Mouse (Mus musculus): ENCODE measurements around the gene Mief2. TPM values are rescaled to one million over a fixed set of nuclear protein-coding genes. Genes with fewer than 3 reads are reported as not detected.
A peak's percentile ranks its signal among the peaks of the same experiment; 100 is the strongest.

Mief2 gene
- polyA plus RNA-seq, 1 experiment from 2014 or later = 8.0 TPM

DNA sequence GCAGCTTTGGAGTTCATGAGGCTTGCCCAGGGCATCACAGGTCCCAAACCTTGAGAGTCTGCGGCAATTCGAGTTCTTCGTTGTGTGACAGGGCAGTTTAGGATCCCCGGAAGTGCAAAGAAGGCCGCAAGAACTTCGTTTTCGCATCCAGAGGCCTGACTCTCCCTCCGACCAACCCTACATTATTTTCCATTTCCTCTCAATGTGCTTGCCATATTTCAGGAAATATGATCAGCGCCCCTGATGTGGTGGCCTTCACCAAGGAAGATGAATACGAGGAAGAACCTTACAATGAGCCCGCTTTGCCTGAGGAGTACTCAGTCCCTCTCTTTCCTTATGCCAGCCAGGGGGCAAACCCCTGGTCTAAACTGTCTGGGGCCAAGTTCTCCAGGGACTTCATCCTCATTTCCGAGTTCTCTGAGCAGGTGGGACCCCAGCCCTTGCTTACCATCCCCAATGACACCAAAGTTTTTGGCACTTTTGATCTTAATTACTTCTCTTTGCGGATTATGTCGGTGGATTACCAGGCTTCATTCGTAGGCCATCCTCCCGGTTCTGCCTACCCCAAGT, 49.7 kb downstream of the Mief2 start:
- H3K36me3 ChIP-seq (ENCODE audit: control insufficient read depth, insufficient read depth, low read length) = peaks cover 27% of the 10 kb centered on the region
- H3K4me1 ChIP-seq (replicated peaks; ENCODE audit: control insufficient read depth, insufficient read depth, low read length) = peaks cover 58% of the 10 kb centered on the region
- H3K4me3 ChIP-seq (ENCODE audit: low read depth, low read length) = peak overlapping the region; percentile 81
- peak overlapping the region; percentile 92; the same call in 1 of the 2 replicates for H3K27ac ChIP-seq (ENCODE audit: low read depth, low read length)
- H3K9ac ChIP-seq (ENCODE audit: low read depth, low read length) = peak overlapping the region; percentile 94
- no peaks in the 10 kb centered on the region for H3K27me3 ChIP-seq (replicated peaks; ENCODE audit: control insufficient read depth, insufficient read depth, low read length)
- 24% methylated on average over 16 of the region's 16 CpGs for WGBS
- ATAC-seq (replicated peaks; ENCODE audit: low FRiP score) (no peak), DNase-seq (ENCODE audit: low spot score) (no peak)
- H3K4me2 ChIP-seq = peak overlapping the region; percentile 96
- no peaks in the 10 kb centered on the region for H3K9me3 ChIP-seq (ENCODE audit: control insufficient read depth, low read length)

DNA sequence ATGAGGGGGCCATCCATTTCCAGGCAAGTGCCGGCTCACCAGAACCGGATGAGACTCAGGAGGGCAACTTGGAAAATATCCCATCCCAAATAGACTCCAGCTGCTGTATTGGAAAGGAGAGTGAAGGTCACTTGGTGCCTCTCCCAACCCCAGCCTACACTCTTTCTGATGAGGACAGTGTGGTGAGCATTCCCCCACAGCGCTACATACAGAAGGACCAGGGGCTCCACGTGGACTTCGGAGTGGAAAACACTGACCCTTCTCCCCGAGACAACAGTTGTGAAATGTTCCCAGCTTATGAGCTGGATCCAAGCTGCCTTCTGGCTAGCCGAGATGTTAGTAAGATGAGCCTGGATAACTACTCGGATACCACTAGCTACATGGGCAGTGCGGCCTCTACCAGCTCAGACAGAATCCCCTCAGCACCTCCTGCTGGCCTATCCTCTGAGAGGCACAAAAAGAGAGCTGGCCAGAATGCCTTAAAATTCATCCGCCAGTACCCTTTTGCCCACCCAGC, 51.5 kb downstream of the Mief2 start:
- ATAC-seq (replicated peaks; ENCODE audit: low FRiP score) (no peak), DNase-seq (ENCODE audit: low spot score) (no peak)
- Histone ChIP-seq H3K9me3 (ENCODE audit: control insufficient read depth, low read length) (no peaks in the 10 kb centered on the region), H3K4me1 (replicated peaks; ENCODE audit: control insufficient read depth, insufficient read depth, low read length) (peaks cover 53% of the 10 kb centered on the region), H3K27me3 (replicated peaks; ENCODE audit: control insufficient read depth, insufficient read depth, low read length) (no peaks in the 10 kb centered on the region), H3K36me3 (ENCODE audit: control insufficient read depth, insufficient read depth, low read length) (peaks cover 41% of the 10 kb centered on the region), H3K4me2 (peak overlapping the region; percentile 96), H3K4me3 (ENCODE audit: low read depth, low read length) (peak overlapping the region; percentile 38), H3K9ac (ENCODE audit: low read depth, low read length) (0 out of 2 replicates have a peak overlapping the region, but pooled peaks have one; percentile 4), H3K27ac (ENCODE audit: low read depth, low read length) (no peak overlapping the region)
- 91% methylated on average over 10 of the region's 10 CpGs for WGBS

Small RNA genes within 50 kb of the gene (microRNA-seq; reads per million reads assigned to microRNA genes)
- gene Mir5100 (ENCODE audit: borderline number of aligned reads) = 1.4 reads per million

Other genes starting within 250 kb of the Mief2 start
- 37.7 and 38.5 TPM in 2 replicates for gene Alkbh5, start 192.0 kb upstream of the Mief2 start, polyA plus RNA-seq (2014; fragmentation: Nextera tagmentation; extraction: Ambion mirVana)
- 35.6 and 35.9 TPM in 2 replicates for gene Llgl1, start 28.7 kb upstream of the Mief2 start, polyA plus RNA-seq (2014; fragmentation: Nextera tagmentation; extraction: Ambion mirVana)
- 61.3 and 69.2 TPM in 2 replicates for gene Flii, start 1.1 kb upstream of the Mief2 start, polyA plus RNA-seq (2014; fragmentation: Nextera tagmentation; extraction: Ambion mirVana)
- 16.2 and 19.1 TPM in 2 replicates for gene Top3a, start 49.0 kb downstream of the Mief2 start, polyA plus RNA-seq (2014; fragmentation: Nextera tagmentation; extraction: Ambion mirVana)
- 7.7 and 7.8 TPM in 2 replicates for gene Smcr8, start 49.1 kb downstream of the Mief2 start, polyA plus RNA-seq (2014; fragmentation: Nextera tagmentation; extraction: Ambion mirVana)
- gene Shmt1, start 83.3 kb downstream of the Mief2 start, polyA plus RNA-seq (2014; fragmentation: Nextera tagmentation; extraction: Ambion mirVana) = 93.5 and 101 TPM in 2 replicates
- gene Dhrs7b, start 102.2 kb downstream of the Mief2 start, polyA plus RNA-seq (2014; fragmentation: Nextera tagmentation; extraction: Ambion mirVana) = 40.3 and 42.7 TPM in 2 replicates
- 63.8 and 64.1 TPM in 2 replicates for gene Tmem11, start 150.9 kb downstream of the Mief2 start, polyA plus RNA-seq (2014; fragmentation: Nextera tagmentation; extraction: Ambion mirVana)
- gene Natd1, start 186.4 kb downstream of the Mief2 start, polyA plus RNA-seq (2014; fragmentation: Nextera tagmentation; extraction: Ambion mirVana) = 11.2 and 13.3 TPM in 2 replicates
- gene Map2k3, start 203.6 kb downstream of the Mief2 start, polyA plus RNA-seq (2014; fragmentation: Nextera tagmentation; extraction: Ambion mirVana) = 132 and 136 TPM in 2 replicates

Measured in liver, embryonic 11.5 days (tissue).